9 mouse cellular contexts compared by ENCODE assay signal in the genomic region with DNA sequence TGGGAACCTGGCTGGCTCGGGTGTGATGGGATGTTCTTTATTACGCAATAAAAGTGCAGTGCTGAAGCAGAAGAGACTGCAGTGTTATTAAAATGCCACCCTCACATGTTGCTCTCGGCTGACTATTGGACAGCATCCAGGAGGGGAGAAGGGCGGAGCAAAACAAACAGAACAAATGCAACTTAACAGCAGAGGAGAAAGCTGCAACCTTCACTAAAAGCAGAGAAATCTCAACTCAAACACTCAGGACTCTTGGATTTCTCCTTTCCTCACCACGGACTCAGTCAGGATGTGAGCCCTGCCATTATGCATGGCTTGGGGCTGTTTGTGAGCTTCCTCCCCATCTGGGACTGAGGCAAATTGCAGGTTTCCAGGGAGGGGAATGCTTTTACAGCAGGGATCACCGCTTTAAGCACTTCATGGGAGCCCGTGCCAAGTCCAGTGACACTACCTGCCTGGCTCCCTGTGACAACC.
DNase-seq lines count a peak whose midpoint lies in the region; ATAC-seq and TF ChIP-seq lines count a peak whose summit lies in the region.
"Had no signal": no experiment of that assay in that cellular context is flagged by ENCODE, and none has a peak within 500 bp of the region (broad histone marks: within the 10 kb centered on the region; RNA-seq: fewer than 3 reads in every experiment).

No protein-coding gene starts in this region.

- H3K4me1 ChIP-seq in lung, embryonic 14.5 days (ENCODE audit: insufficient read depth) = no peaks in the 10 kb centered on the region
- H3K4me1 ChIP-seq in embryonic facial prominence, embryonic 15.5 days = peaks cover 10% of the 10 kb centered on the region
- no peaks in the 10 kb centered on the region for H3K4me1 ChIP-seq in thymus, adult 2 months (replicated peaks; ENCODE audit: control insufficient read depth, insufficient read depth, low read length)

- H3K9me3 ChIP-seq in lung, embryonic 14.5 days (ENCODE audit: low read depth, low read length) = no peaks in the 10 kb centered on the region
- no peaks in the 10 kb centered on the region for H3K9me3 ChIP-seq in embryonic facial prominence, embryonic 15.5 days (replicated peaks)
- H3K9me3 ChIP-seq: lung, embryonic 15.5 days had no signal

- no peak overlapping the region for H3K4me2 ChIP-seq in lung, embryonic 14.5 days
- H3K4me2 ChIP-seq in embryonic facial prominence, embryonic 15.5 days (replicated peaks) = peak overlapping the region; percentile 44
- H3K4me2 ChIP-seq: lung, embryonic 15.5 days had no signal

- H3K27ac ChIP-seq in lung, embryonic 14.5 days (ENCODE audit: low read depth) = no peak overlapping the region
- H3K27ac ChIP-seq in embryonic facial prominence, embryonic 15.5 days (replicated peaks) = 0 out of 2 replicates have a peak overlapping the region, but pooled peaks have one; percentile 14
- no peak overlapping the region for H3K27ac ChIP-seq in thymus, adult 2 months (ENCODE audit: control insufficient read depth, insufficient read depth, low read length)
- H3K27ac ChIP-seq: lung, embryonic 15.5 days had no signal

- no peak overlapping the region for H3K9ac ChIP-seq in lung, embryonic 14.5 days
- H3K9ac ChIP-seq in embryonic facial prominence, embryonic 15.5 days = no peak overlapping the region
- H3K9ac ChIP-seq: lung, embryonic 15.5 days had no signal

- no peaks in the 10 kb centered on the region for H3K27me3 ChIP-seq in lung, embryonic 14.5 days (ENCODE audit: insufficient read depth, low read length)
- H3K27me3 ChIP-seq in embryonic facial prominence, embryonic 15.5 days = no peaks in the 10 kb centered on the region
- no peaks in the 10 kb centered on the region for H3K27me3 ChIP-seq in thymus, adult 2 months (ENCODE audit: control insufficient read depth, insufficient read depth, low read length)
- H3K27me3 ChIP-seq: lung, embryonic 15.5 days had no signal

- DNase-seq in lung, embryonic 14.5 days = peak; percentile 50
- no peak for DNase-seq in lung, postnatal 4 days
- DNase-seq in brain, embryonic 14.5 days (ENCODE audit: low read depth) = peak; percentile 71
- DNase-seq in kidney, adult 8-10 months = peak; percentile 20 to 36
- no peak for DNase-seq in thymus, adult 2 months
- no peak for DNase-seq in thymus, postnatal 36 days

- no peak for TF ChIP-seq POLR2A in brain, embryonic 14.5 days (IDR thresholded peaks at IDR 0.05; ENCODE audit: borderline replicate concordance, extremely low read depth, insufficient read depth, insufficient read length, poor library complexity, severe bottlenecking)
- TF ChIP-seq POLR2A in thymus, adult 2 months (IDR thresholded peaks at IDR 0.05; ENCODE audit: control insufficient read depth, extremely low read depth, insufficient read depth, low read length, poor library complexity) = no peak

- H3K4me3 ChIP-seq in lung, embryonic 14.5 days (ENCODE audit: low read depth, low read length) = no peak overlapping the region
- H3K4me3 ChIP-seq in embryonic facial prominence, embryonic 15.5 days (replicated peaks) = peak overlapping the region; percentile 18; the same call in 1 of the 2 replicates
- H3K4me3 ChIP-seq in thymus, adult 2 months (ENCODE audit: control insufficient read depth, insufficient read depth, low read length) = no peak overlapping the region
- H3K4me3 ChIP-seq: lung, embryonic 15.5 days had no signal

- peak; percentile 62; the same call in 1 of the 2 replicates for ATAC-seq in lung, embryonic 14.5 days (ENCODE audit: insufficient read depth)
- ATAC-seq in embryonic facial prominence, embryonic 15.5 days (ENCODE audit: insufficient number of reproducible peaks, low FRiP score, low TSS enrichment, low read depth) = peak; percentile 57; the same call in 1 of the 2 replicates
- ATAC-seq in megakaryocyte progenitor cell, adult 5-6 weeks (replicated peaks; ENCODE audit: poor library complexity) = peak; percentile 91

- no peaks in the 10 kb centered on the region for H3K36me3 ChIP-seq in lung, embryonic 14.5 days (ENCODE audit: insufficient read depth)
- H3K36me3 ChIP-seq in embryonic facial prominence, embryonic 15.5 days = no peaks in the 10 kb centered on the region
- H3K36me3 ChIP-seq in thymus, adult 2 months (ENCODE audit: control insufficient read depth, insufficient read depth, low read length) = no peaks in the 10 kb centered on the region
- H3K36me3 ChIP-seq: lung, embryonic 15.5 days had no signal

- TF ChIP-seq CTCF in lung, embryonic 14.5 days (IDR thresholded peaks at IDR 0.05; ENCODE audit: low read depth) = no peak
- TF ChIP-seq CTCF in brain, embryonic 14.5 days (IDR thresholded peaks at IDR 0.05; ENCODE audit: borderline replicate concordance, extremely low read depth, insufficient read depth, insufficient read length) = no peak
- no peak for TF ChIP-seq CTCF in thymus, adult 2 months (IDR thresholded peaks at IDR 0.05; ENCODE audit: borderline replicate concordance, control insufficient read depth, extremely low read depth, insufficient read depth, low read length, poor library complexity)

- WGBS in lung, embryonic 14.5 days = 40% methylated on average over 7 of the region's 7 CpGs
- WGBS in embryonic facial prominence, embryonic 15.5 days = 12% methylated on average over 7 of the region's 7 CpGs
- 84% methylated on average over 7 of the region's 7 CpGs for WGBS in thymus, adult 2 months

Comparison
In these comparisons a context has a peak if more than half of its experiments do, and no peak if none do; other contexts are left out.
1. DNase-seq: peak in lung, embryonic 14.5 days (single experiment), brain, embryonic 14.5 days (single experiment) and kidney, adult 8-10 months (2 of 2); none in lung, postnatal 4 days (0 of 2), thymus, adult 2 months (single experiment) and thymus, postnatal 36 days (0 of 2).
2. Peak in every context shown above with its lines, with median percentiles within 50 percentile points of each other: ATAC-seq.